Mouse (Mus musculus) urinary bladder, postnatal 25 days (tissue): Measurements from ENCODE around the gene Klrd1.
"Not testable (repeated sequence)": the region's sequence is repeated elsewhere in the genome, so short reads cannot be mapped to it uniquely, and the experiment has no call there.

Experiments used
- DNase-seq: peaks from one replicate; pipeline ENCODE4 v3.0.0; 2022; ENCODE audit warnings: low spot score

Gene Klrd1

DNA sequence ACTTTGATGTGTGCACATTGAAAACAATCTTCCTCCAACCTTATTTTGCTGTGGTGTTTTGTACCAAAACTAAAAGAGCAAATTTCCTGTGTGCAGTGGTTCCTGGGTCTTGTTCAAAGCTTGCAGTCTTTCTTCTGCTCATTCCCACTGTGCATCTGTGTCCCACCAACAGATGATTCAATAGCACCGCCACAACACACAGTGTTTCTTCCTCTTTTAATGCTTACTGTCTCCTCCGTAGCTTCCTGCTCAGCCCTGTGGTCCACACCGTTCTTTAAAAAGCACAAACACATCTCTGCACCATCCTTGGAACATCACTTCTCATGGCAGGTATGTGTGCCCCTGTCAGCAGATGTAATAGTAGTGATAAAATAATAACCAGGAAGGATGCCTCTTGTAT, at the start of gene Klrd1:
TSS of gene Klrd1 (plus strand) at position 275 of the 400 bp plus-strand sequence.
- no peak for DNase-seq

DNA sequence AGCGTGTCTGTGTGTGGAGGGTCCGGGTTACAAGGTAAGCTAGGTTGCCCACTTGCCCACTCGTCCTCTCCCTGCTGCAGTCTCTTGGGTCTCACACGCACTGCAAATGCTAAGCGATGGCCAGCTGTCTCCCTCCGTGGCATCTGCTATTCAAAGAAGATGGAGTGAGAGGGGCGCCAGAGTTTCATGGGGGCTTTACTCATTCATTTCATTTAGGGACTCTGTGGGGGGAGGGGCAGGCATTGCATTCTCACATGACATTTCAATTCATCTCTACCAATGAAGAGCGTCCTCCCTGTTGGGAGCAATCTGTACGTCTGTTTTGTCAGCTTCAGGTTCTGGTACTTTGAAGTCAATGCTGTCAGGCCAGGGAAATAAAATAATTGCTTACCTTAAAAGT, 49.7 kb upstream of the Klrd1 start:
- DNase-seq, result no peak

DNA sequence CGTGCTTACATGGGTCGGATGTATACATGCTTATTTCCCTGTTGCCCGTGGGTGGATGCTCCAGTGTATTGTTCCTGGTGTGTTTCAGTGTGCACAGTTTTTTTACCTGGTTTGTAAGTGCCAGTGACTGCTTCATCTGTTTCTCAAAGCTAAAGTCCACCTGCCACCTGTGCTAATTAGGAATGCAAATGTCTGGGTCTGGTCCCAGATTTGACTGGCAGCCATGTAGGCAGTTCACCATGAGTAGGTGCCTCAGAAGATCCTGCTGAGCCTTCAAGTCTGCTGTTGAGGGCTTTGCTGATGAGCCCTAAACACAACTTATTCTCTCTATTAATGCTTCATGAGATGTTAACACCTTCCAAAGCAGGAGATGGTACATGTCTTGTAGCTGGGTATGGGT, 49.0 kb upstream of the Klrd1 start:
- DNase-seq, result no peak

DNA sequence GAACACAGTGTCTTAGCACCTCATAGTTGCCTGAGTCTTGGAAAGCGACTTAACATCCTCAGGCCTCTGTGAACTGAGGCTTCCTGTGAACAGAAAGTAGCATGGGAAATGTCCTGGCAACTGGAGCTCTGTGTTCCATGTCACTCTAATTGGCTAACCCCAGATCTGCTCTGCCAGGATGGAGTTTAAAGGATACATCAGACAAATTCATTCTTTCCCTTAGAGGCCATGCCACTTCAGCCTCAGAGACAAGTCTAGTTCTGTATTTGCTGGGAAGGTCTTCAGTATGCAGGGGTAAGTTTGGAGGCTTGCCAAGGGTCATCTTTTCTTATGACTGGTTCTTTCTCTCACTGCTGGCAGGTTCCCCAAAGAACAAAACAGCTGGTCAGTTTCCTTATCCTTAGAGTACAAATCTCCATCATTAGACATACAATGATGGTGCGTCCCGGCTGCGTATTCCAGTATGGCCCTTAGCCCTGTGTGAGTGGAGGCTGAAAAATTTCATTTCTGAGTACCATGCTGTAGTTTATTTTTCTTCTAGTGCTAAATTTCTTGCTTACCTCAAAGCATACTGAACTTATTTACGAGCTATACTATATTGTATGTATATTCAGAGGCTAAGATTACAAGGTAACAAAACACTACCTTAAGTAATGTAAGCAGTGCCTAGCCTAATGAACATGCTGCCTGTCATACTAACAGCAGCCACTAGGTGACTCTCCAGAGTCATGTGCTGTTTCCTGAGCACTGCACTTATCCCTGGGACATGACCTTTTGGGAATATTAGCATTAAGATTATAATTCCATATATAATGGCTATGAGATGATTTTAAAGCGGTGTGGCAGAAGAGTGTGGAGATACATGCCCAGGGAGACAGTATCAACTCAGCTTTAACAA, 47.6 kb upstream of the Klrd1 start:
- peak; percentile 55 for DNase-seq

DNA sequence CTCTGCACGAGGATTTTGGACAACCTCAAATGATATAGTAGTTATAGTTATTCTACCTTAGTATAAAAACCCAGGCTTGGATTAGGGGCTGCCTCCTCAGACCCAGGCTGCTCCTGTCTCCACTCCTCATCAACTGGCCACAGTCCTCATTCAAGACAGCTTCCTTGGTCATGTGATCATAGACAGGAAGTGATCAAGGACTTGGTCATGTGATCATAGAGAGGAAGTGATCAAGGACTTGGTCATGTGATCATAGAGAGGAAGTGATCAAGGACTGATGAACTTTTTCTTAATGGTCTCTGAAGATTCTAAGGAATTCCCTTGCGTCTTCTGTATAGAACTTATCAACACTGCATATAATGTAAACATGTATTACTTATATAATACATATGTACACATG, 44.3 kb upstream of the Klrd1 start:
- DNase-seq, result no peak

DNA sequence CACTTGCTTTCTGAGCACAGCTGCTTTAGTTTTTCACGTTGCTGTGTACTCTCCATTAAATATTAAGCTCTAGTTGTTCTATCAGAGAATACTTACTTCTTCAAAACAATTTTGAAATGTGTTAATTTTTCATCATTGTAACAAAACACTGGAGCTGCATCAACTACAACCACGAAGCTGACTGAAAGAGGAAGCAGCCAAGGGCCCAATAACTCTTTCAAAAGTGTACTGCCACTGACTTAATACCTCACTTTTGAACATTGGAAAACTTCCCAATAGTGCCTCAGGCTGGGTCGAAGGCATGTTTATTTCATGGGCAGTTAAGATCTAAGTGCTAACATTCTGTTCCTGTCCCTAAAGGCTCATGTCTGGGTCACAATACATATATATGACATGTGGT, 43.6 kb upstream of the Klrd1 start:
- DNase-seq, result no peak

DNA sequence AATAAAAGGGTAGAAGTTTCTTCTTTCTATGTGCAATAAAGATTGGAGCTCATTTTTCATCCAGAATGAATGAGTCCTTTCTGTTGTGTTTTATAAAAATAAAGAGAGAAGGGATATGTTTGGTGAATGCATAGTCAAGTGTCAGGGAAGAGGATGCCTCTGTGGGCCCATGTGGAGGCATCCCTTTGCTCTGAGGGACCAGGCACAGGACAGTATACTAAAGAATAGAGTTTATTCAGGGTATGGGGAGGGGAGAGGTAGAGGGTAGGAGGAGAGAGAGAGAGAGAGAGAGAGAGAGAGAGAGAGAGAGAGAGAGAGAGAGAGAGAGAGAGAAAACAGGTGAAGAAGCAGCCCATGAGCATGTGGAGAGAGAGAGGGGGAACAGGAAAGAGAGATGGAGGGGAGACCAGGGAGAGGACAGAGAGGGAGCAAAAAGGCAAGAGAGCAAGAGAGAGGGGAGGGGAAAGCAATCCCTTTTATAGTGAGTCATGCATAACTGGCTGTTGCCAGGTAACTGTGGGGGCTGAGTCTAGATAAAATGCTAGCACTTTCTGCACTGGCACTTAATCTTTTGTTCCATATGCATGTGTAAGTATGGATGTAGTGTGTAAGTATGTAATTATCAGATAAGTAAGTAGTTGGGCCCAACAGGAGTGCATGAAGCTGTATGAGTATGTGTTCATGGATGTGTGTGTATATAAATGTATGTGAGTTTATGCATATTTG, 34.1 kb upstream of the Klrd1 start:
- no peak for DNase-seq

DNA sequence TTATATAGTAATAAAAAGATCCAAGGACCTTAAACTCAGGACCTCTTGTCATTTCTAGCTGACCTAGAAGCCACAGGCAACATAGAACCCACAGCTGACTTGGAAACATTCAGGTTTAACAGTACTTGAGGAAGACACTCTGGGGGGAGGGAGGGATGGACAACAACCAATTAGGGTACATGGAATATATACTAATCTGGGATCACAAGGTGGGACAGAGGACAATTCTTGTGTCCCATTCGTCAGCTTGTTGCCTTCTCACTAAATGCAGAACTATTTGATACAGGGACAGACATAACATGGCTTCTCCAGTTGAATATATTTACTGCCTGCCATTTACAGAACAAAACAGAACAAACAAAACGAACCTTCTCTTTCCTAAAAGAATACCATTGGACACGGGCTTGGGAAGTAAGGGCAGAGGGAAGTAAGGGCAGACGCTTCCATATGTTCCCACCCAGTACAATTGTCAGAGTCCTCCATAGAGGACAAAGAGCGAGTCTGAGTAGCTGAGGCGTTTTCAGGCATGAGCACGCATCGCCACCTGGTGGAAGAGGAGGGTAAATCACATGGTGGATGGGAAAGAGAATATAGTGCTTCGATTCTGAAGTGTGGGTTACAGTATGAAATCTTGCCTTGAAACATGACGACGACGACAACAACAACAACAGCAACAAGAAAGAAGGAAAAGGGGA, 32.5 kb upstream of the Klrd1 start:
- peak; percentile 66 for DNase-seq

DNA sequence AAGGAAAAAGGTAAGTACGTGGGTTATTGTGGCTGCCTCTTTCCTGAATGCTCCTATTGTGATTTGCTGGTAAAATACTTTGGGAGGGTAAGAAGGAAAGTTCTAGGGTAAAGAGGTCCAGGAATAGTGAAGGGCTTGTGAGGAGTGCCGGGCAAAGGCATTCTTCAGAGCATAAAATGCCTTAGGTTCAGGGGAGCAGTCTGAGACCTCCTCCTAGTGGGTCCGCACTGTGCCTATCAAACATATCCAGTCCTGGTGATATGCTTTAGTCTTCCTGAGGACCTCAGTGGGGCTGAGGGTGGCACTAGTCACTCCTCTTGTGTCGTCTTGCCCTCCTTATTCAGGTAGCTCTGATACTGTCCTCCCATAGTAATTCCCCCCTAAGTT, 31.9 kb upstream of the Klrd1 start:
- DNase-seq, result no peak

DNA sequence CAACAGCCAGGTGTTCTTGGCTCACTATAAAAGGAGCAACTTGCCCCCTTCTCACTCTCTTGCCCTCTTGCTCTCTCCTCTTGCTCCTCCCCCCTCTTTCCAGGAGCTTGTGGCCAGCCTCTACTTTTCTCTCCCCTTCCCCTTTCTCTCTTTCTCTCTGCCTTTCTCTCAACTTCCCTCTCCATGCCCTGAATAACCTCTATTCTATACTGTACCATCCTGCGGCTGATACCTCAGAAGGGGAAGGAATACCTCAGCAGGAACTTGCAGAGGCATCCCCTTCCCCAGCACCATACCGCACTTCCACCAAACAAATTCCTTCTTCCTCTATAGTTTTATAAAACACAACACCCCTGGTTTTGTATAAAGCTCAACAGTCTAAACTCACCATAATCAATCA, 26.3 kb upstream of the Klrd1 start:
- DNase-seq, result no peak

DNA sequence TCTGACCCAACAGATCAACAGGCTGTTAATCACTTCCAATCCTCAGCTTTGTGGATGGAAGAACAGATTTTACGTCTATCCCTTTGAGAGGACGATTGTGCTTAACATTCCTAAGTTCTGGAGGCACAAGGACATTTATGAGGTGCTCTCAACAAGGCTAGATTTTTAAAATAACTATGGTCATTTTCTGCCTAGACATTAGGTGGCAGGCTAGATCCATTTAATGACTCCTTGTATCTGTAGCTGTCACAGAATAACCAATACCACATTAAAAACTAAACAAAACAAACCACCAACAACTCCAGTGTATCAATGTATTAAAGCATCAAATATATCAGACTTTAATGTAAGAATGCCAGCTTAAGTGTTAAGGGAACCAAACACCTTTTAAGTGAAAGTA, 16.3 kb upstream of the Klrd1 start:
- no peak for DNase-seq

DNA sequence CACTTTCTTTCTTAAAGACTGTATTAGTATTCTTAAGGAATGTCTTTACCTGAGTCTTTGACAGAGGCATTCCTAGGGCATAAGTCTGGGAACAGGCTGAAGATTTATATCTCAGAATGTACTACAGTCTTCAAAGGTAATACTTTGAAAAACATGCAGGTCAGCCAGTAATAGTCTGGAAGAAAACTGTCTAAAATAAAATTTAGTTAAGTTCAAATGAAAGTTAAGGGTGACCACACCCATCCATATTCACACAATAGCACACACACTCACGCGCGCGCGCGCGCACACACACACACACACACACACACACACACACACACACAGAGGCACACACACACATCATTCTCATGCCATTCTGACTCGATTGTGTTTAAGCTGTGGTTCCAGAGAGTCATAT, 14.0 kb upstream of the Klrd1 start, which contains the start of gene Klre1:
TSS of gene Klre1 (plus strand) at position 301 of the 400 bp plus-strand sequence.
- DNase-seq, result no peak

DNA sequence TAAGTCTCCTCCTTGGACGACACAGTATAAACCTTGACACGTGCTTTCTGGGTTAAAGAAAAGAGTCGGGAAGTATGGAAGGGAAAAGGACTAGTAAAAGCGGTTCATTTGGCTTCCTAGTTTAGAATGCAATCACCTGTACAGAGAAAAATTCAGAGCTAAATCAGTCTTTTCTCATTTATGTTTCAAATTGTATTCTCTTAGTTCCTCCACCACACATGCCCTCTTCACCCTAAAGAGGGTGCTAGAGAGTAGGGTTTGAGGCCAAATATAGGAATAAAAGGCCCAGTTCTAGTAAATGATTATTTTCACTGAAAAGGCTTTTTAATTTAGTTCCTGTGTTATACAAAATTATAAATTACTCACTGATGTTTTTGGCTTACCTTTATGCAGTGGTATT, 10.3 kb upstream of the Klrd1 start:
- no peak for DNase-seq

DNA sequence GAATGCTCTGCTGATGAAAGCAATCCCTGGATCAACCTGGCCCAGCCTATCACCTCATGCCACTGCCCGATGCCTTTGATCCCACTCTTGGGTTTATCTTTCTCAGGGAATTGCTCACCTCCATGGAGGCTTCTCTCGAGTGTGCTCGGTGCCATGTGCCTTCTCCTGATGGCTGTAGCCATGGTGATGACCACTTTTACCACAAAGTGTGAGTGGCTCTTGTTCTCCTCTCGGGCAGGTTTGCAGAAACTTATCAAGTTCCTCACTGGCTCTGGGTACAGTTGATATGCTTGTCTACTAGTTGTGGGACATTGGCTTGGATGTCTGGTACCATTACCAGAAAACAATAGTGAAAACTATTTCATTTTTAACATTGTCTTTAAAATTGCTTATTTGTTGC, 9.7 kb upstream of the Klrd1 start:
- no peak for DNase-seq

DNA sequence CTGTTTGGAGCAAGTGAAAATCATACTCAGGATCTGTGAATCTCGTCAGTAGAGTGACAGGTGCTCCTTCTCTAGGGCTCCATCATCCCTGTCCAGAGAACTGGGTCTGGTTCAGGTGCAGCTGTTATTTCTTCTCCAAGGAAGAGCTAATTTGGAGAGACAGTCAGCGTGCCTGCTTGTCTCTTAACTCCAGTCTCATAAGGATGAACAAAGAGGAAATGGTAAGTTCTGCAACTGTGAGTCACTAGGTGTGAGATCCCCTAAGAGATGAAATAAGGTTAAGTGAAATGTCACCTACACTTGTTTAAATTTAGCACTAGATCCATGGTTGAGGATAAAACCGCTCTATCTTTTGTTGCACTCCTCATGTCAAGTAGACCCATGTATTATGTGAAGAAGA, 8.6 kb upstream of the Klrd1 start:
- no peak for DNase-seq

DNA sequence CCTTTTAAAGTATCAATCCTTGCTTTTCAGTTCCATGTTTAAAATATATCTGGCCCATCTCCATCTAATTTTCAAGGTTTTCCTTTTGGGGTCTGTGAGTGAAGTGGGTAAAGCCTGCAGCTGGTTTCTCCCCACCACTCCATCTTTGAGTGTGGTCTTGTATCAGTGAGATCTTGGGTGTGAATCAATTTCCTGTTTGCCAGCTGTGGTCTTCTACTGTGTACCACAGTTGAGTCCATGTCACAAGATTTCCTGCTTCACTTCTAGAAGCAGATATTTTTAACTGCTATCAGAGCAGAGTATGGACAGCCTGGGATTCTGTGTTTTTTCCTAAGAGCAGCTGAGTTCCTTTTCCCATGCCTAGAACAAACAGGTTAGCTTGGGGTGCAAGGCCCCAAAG, 16.8 kb downstream of the Klrd1 start:
- DNase-seq, result no peak

DNA sequence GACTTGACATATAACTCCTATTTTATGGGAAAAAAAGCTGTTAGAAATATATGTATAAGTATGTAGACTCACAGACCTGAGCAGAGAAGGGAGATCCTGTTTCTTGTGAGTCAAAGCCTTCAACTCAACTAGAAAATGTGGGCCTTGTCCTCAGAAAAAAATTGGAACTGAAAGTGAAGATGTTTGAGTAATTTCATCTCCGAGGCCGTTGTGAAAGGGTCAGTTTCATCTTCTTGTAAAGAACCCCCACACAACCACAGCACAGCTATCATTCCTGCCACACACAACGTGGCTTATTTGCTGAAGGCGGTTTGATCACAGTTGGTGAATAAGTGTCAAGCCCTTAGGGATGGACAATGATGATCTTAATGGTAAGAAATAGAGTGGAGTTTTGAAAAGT, 32.2 kb downstream of the Klrd1 start, which contains the start of gene Klrk1:
TSS of gene Klrk1 (minus strand) at position 130 of the 400 bp plus-strand sequence.
- no peak for DNase-seq

DNA sequence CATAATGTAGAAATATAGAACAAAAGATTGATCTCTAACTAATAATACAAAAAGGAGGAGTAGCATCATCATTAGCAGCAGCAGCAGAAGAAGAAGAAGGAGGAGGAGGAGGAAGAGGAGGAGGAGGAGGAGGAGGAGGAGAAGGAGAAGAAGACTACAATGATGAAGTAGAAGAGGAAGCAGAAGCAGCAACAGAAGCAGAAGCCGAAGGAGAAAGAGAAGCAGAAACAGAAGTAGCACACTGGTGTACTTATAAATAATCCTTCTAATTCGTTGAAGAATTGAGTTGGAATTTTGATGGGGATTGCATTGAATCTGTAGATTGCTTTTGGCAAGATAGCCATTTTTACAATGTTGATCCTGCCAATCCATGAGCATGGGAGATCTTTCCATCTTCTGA, 39.5 kb downstream of the Klrd1 start:
- DNase-seq, result not testable (repeated sequence)

DNA sequence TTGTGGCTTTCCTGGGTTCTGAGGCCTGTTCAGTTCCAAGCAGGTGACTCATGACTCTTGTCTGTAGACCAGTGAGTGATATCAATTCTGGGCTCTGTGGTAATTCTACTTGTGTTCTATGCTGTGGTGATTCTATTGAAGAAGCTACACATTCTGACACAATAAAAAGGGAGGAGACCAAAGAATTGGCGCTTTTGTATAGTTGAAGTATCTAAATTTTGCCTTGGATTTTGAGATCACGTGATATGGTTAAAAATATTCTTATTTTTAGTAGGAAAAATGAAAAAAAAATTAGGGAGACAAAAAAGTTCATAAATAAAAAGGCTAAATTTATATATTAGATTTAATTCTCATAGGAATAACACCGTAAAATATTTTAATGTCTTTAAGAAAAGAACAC, 51.7 kb downstream of the Klrd1 start, which contains the start of gene Klrc3:
TSS of gene Klrc3 (minus strand) at position 101 of the 400 bp plus-strand sequence.
- not testable (repeated sequence) for DNase-seq

DNA sequence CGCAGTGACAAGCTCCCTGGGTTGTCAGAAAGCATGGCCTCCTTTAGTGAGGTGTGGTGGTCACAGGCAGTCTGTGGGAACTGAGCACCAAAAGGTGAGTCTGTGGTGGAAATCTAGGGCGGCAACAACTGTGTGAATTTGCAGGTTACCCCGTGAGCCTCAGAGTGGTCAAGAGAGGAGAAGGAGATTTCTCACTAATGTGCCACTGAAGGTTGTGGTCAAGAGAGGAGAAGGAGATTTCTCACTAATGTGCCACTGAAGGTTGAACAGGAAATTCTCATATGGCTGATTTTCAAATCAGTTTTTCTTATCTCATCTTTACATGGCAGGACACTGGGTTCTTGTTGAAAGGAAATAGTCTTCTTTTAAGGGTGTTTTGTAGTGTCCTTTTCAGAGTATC, 52.5 kb downstream of the Klrd1 start:
- not testable (repeated sequence) for DNase-seq
